Mouse (Mus musculus) heart, postnatal 0 days (tissue): Measurements from ENCODE around the gene Fam92b.

ENCODE experiments used
- CTCF ChIP-seq: IDR thresholded peaks from 2 replicates; pipeline ENCODE4 v1.5.1; 2016; ENCODE audit warnings: antibody characterized with exemption, control low read depth, low read depth
- EP300 ChIP-seq: IDR thresholded peaks from 2 replicates; pipeline ENCODE4 v1.6.1; 2016; ENCODE audit warnings: antibody characterized with exemption, low read depth

DNA sequence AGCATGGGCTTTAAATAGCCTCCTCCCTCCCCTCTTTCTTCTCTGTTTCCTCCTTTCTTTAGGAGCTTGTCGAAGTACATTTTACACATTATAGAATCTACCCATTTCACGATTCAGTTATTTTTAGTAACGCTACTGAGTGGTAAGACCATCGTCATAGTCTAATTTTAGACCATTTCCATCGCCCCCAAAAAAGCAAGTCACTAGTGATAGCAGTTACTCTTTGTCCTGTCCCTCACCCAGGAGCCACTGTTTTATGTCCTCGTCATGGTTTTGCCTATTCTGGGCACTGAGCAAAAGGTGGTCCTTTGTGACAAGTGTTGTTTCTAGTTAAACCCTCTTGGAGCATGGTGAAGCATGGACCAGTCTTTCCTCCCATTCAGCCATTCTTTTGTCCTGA lies 57.3 kb downstream of the Fam92b start:
- TF ChIP-seq CTCF (no peak), EP300 (no peak)
